Mouse (Mus musculus): ENCODE data around the gene Eif5a. TPM values are rescaled to one million over a fixed set of nuclear protein-coding genes. Genes with fewer than 3 reads are reported as not detected.
A peak's percentile ranks its signal among the peaks of the same experiment; 100 is the strongest.

Eif5a gene
- polyA plus RNA-seq, 1 experiment, result 1,243 TPM

DNA sequence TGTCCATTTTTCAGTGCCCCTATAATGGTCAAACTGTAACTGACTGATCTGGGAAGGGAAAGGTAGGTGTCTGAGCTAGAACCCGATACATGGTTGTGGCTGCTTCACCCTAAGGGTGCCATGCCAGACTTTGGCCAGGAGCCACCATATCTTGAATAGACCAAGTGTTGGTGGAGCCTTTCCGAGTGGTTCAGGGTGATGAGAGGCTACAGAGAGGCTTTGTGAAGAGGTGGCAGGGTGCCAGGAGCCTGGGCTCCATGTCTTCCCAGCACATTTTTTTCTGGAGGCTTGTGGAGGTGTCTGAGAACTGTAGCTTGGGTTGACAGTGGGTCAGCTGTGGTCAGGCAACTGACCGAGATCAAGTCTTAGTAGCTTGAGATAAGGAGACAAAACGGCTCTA is 30.3 kb downstream of the Eif5a start:
- H3ac ChIP-seq (ENCODE audit: control insufficient read depth, insufficient read length), result no peak overlapping the region
- H3K27me3 ChIP-seq (ENCODE audit: control insufficient read depth, insufficient read depth, insufficient read length), result no peaks in the 10 kb centered on the region
- no peak overlapping the region for H3K4me3 ChIP-seq
- TF ChIP-seq E2F4 (IDR thresholded peaks at IDR 0.05; ENCODE audit: insufficient read depth) (no peak), USF1 (IDR thresholded peaks at IDR 0.05; ENCODE audit: low read depth) (no peak), TCF12 (IDR thresholded peaks at IDR 0.05; ENCODE audit: insufficient read depth, poor library complexity, severe bottlenecking) (no peak), POLR2A (IDR thresholded peaks at IDR 0.05; ENCODE audit: insufficient read length, low read depth) (no peak), MAX (IDR thresholded peaks at IDR 0.05; ENCODE audit: low read depth) (no peak), REST (IDR thresholded peaks at IDR 0.05; ENCODE audit: insufficient read depth, insufficient read length) (no peak)
- no peaks in the 10 kb centered on the region for H3K36me3 ChIP-seq (ENCODE audit: control insufficient read depth, insufficient read depth)
- H3K4me2 ChIP-seq (ENCODE audit: low read depth), result no peak overlapping the region
- no peaks in the 10 kb centered on the region for H3K79me2 ChIP-seq (ENCODE audit: control insufficient read depth, insufficient read depth)

DNA sequence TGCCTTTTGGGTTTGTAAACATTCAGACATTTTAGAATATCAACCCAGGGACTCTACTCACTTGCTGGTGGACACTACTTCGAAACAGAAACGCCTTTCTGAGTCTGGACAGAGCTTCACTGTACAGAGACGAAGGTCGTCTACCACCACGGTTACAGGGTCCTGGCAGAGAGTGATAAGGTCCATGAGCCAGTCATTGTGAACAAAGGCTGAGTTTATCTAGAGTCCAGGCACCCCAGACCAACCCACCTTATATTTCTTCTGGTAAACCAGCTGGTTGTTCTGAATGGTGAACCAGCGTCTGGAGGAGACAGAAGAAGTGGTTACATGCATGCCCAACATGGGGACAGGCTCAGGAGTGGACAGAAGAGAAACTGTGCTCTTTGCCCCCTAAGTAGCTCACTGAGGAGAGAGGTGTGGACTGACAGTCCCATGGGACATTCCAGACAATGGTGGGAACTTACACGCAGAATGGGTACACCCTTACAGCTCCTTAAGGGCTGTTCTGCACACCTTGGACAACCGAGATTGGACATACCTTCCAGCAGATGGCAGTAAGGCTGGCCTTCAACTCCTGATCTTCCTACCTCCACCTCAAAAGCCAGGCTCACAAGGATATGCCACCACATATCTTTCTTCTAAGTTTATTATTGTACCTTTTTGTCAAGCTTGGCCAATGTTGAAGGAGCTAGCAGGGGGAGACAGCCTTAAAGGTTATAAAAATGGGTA is 34.7 kb downstream of the Eif5a start:
- Histone ChIP-seq H3K27me3 (ENCODE audit: control insufficient read depth, insufficient read depth, insufficient read length) (no peaks in the 10 kb centered on the region), H3K79me2 (ENCODE audit: control insufficient read depth, insufficient read depth) (no peaks in the 10 kb centered on the region), H3K36me3 (ENCODE audit: control insufficient read depth, insufficient read depth) (no peaks in the 10 kb centered on the region), H3K4me3 (no peak overlapping the region), H3ac (ENCODE audit: control insufficient read depth, insufficient read length) (no peak overlapping the region), H3K4me2 (ENCODE audit: low read depth) (no peak overlapping the region)
- TF ChIP-seq USF1 (IDR thresholded peaks at IDR 0.05; ENCODE audit: low read depth), result no peak
- no peak for TF ChIP-seq CEBPB (IDR thresholded peaks at IDR 0.05; ENCODE audit: insufficient read depth, poor library complexity, severe bottlenecking)
- TF ChIP-seq MAX (IDR thresholded peaks at IDR 0.05; ENCODE audit: low read depth), result no peak
- TF ChIP-seq E2F4 (IDR thresholded peaks at IDR 0.05; ENCODE audit: insufficient read depth), result no peak
- TF ChIP-seq SRF (IDR thresholded peaks at IDR 0.05; ENCODE audit: control insufficient read depth, insufficient read length, low read depth), result no peak
- TF ChIP-seq POLR2AphosphoS2 (IDR thresholded peaks at IDR 0.05; ENCODE audit: insufficient read length, low read depth), result no peak

- TF ChIP-seq TCF12 (IDR thresholded peaks at IDR 0.05; ENCODE audit: insufficient read depth, poor library complexity, severe bottlenecking), result no peak
- TF ChIP-seq SRF (IDR thresholded peaks at IDR 0.05; ENCODE audit: control insufficient read depth, insufficient read length, low read depth), result no peak
- no peak for TF ChIP-seq MYOD1 (IDR thresholded peaks at IDR 0.05; ENCODE audit: control insufficient read depth in 1 of 3, insufficient read length in 2 of 3, low read depth in 2 of 3)
- TF ChIP-seq MYOG (IDR thresholded peaks at IDR 0.05; ENCODE audit: control insufficient read depth in 1 of 3, insufficient read depth in 1 of 3, insufficient read length in 2 of 3, low read depth in 2 of 3), result no peak
- no peak for TF ChIP-seq REST (IDR thresholded peaks at IDR 0.05; ENCODE audit: insufficient read depth, insufficient read length)
- TF ChIP-seq E2F4 (IDR thresholded peaks at IDR 0.05; ENCODE audit: insufficient read depth), result no peak
- no peak for TF ChIP-seq MAX (IDR thresholded peaks at IDR 0.05; ENCODE audit: low read depth)
- no peak for TF ChIP-seq POLR2AphosphoS2 (IDR thresholded peaks at IDR 0.05; ENCODE audit: insufficient read length, low read depth)
- no peak for TF ChIP-seq POLR2A (IDR thresholded peaks at IDR 0.05; ENCODE audit: insufficient read length, low read depth)
- no peak for TF ChIP-seq USF1 (IDR thresholded peaks at IDR 0.05; ENCODE audit: low read depth)
- TF ChIP-seq CEBPB (IDR thresholded peaks at IDR 0.05; ENCODE audit: insufficient read depth, poor library complexity, severe bottlenecking), result no peak
- TF ChIP-seq TCF3 (IDR thresholded peaks at IDR 0.05; ENCODE audit: insufficient read length, low read depth), result no peak
- H3K4me3 ChIP-seq, result no peak overlapping the region
- H3K4me2 ChIP-seq (ENCODE audit: low read depth), result peak overlapping the region; percentile 31
- H3ac ChIP-seq (ENCODE audit: control insufficient read depth, insufficient read length), result no peak overlapping the region
- H3K36me3 ChIP-seq (ENCODE audit: control insufficient read depth, insufficient read depth), result no peaks in the 10 kb centered on the region
- peaks cover 8% of the 10 kb centered on the region for H3K79me2 ChIP-seq (ENCODE audit: control insufficient read depth, insufficient read depth)
- no peaks in the 10 kb centered on the region for H3K27me3 ChIP-seq (ENCODE audit: control insufficient read depth, insufficient read depth, insufficient read length)
Observed at GRCm38 (mm10) chr11:69884663-69885062, 37.1 kb downstream of the Eif5a start.

- Histone ChIP-seq H3K4me3 (no peak overlapping the region), H3K36me3 (ENCODE audit: control insufficient read depth, insufficient read depth) (no peaks in the 10 kb centered on the region)
- TF ChIP-seq E2F4 (IDR thresholded peaks at IDR 0.05; ENCODE audit: insufficient read depth), result no peak
- no peak for TF ChIP-seq CEBPB (IDR thresholded peaks at IDR 0.05; ENCODE audit: insufficient read depth, poor library complexity, severe bottlenecking)
- no peak for TF ChIP-seq POLR2A (IDR thresholded peaks at IDR 0.05; ENCODE audit: insufficient read length, low read depth)
- TF ChIP-seq POLR2AphosphoS2 (IDR thresholded peaks at IDR 0.05; ENCODE audit: insufficient read length, low read depth), result no peak
- TF ChIP-seq USF1 (IDR thresholded peaks at IDR 0.05; ENCODE audit: low read depth), result no peak
- TF ChIP-seq REST (IDR thresholded peaks at IDR 0.05; ENCODE audit: insufficient read depth, insufficient read length), result no peak
- TF ChIP-seq TCF3 (IDR thresholded peaks at IDR 0.05; ENCODE audit: insufficient read length, low read depth), result no peak
- no peak for TF ChIP-seq TCF12 (IDR thresholded peaks at IDR 0.05; ENCODE audit: insufficient read depth, poor library complexity, severe bottlenecking)
- TF ChIP-seq MYOG (IDR thresholded peaks at IDR 0.05; ENCODE audit: control insufficient read depth in 1 of 3, insufficient read depth in 1 of 3, insufficient read length in 2 of 3, low read depth in 2 of 3), result no peak
- TF ChIP-seq SRF (IDR thresholded peaks at IDR 0.05; ENCODE audit: control insufficient read depth, insufficient read length, low read depth), result no peak
- TF ChIP-seq MYOD1 (IDR thresholded peaks at IDR 0.05; ENCODE audit: control insufficient read depth in 1 of 3, insufficient read length in 2 of 3, low read depth in 2 of 3), result no peak
- no peak for TF ChIP-seq MAX (IDR thresholded peaks at IDR 0.05; ENCODE audit: low read depth)
Observed at GRCm38 (mm10) chr11:69884240-69884639, 37.5 kb downstream of the Eif5a start.

More at GRCm38 (mm10) chr11:69884240-69884639, 37.5 kb downstream of the Eif5a start:
- Histone ChIP-seq H3K4me2 (ENCODE audit: low read depth) (peak overlapping the region; percentile 31), H3ac (ENCODE audit: control insufficient read depth, insufficient read length) (no peak overlapping the region), H3K79me2 (ENCODE audit: control insufficient read depth, insufficient read depth) (peaks cover 12% of the 10 kb centered on the region), H3K27me3 (ENCODE audit: control insufficient read depth, insufficient read depth, insufficient read length) (no peaks in the 10 kb centered on the region)

All from myocyte (in vitro differentiated cells).